Mouse (Mus musculus) frontal cortex, adult 2 months (tissue): ENCODE measurements around the gene Kptn. TPM values are rescaled to one million over a fixed set of nuclear protein-coding genes. Genes with fewer than 3 reads are reported as not detected.
A peak's percentile ranks its signal among the peaks of the same experiment; 100 is the strongest.

Experiments
- DNase-seq, 2 experiments: peaks; one replicate each; pipeline ENCODE4 v3.0.0; 2022; ENCODE audit warnings: low spot score in 1 of 2; ENCODE audit errors: extremely low spot score in 1 of 2
- polyA plus RNA-seq: library from polyadenylated mRNA; depleted of rRNA; stranded (reverse); fragments of >200 nt; gene quantifications from 2 replicates; pipeline ENCODE4 v1.2.3, GENCODE M21; 2012

The Kptn gene
- polyA plus RNA-seq, 1 experiment, result 58.1 TPM

GRCm38 (mm10) chr7:16117100-16117499, 2.6 kb upstream of the Kptn start:
- no peak for DNase-seq

- DNase-seq, result no peak
Measured at GRCm38 (mm10) chr7:16120262-16120600, 536 bp downstream of the Kptn start.

GRCm38 (mm10) chr7:16125829-16126228, 6.1 kb downstream of the Kptn start:
- DNase-seq, result no peak

GRCm38 (mm10) chr7:16128344-16128743, 8.6 kb downstream of the Kptn start:
- DNase-seq, result no peak

DNA sequence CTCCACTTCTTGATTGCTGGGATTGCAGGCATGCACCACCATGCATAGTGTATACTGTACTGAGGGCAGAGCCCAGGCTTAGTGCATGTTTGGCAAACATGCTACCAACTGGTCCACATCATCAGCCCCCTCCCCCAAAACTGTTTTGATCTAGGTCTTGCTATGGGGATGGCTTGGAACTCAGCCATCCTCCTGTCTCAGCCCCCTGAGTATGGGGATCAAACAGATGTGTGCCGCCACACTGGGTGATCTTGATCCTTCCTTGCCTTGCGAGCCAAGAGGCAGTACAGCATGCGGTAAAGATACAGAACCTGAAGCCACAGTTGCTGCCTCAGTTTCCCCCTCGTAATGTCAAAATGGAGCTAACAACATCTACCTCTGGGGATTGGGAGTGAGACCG, 9.2 kb downstream of the Kptn start:
- no peak for DNase-seq

GRCm38 (mm10) chr7:16129421-16129845, 9.7 kb downstream of the Kptn start, which contains the start of gene Slc8a2:
Slc8a2 (plus strand) TSS chr7:16129826.
- DNase-seq, result peak; percentile 85 to 93

GRCm38 (mm10) chr7:16129846-16130691, 10.4 kb downstream of the Kptn start:
- DNase-seq, result peak in 1 of 2 experiments; percentile 57

DNA sequence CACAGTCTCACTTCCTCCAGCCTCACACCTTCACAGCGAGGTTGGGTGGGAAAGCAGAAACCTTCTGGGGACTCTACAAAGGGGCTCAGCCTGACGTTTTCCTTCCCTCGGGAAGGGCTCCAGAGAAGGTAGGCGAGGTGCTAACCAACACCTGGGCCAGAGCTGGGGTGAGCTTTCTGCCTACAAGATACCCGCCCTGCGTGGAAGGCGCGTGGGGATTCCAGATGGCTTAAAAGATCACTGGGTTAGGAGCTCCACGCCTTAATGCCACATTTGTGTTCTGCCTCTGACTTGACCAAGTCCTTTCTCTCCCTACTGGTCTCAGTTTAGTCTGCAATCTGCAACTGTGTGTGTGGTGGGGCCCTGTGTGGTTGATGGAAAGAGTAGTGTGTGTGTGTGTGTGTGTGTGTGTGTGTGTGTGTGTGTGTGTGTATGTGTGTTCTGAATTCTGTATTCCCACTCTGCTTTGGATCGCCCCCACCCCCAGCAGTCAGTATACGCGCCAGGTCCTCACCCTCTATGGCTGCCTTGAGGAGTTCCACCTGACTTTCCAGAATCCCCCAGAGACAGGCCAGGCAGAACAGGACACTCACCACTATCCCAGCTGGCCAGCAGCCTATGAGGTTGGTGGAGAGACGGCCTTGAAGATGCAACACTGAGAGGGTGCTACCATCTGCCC, 11.4 kb downstream of the Kptn start:
- peak in 1 of 2 experiments; percentile 63 for DNase-seq

- peak in 1 of 2 experiments; percentile 68 for DNase-seq
Measured at GRCm38 (mm10) chr7:16132161-16132581, 12.5 kb downstream of the Kptn start.

- no peak for DNase-seq
Measured at GRCm38 (mm10) chr7:16132926-16133325, 13.2 kb downstream of the Kptn start.

DNA sequence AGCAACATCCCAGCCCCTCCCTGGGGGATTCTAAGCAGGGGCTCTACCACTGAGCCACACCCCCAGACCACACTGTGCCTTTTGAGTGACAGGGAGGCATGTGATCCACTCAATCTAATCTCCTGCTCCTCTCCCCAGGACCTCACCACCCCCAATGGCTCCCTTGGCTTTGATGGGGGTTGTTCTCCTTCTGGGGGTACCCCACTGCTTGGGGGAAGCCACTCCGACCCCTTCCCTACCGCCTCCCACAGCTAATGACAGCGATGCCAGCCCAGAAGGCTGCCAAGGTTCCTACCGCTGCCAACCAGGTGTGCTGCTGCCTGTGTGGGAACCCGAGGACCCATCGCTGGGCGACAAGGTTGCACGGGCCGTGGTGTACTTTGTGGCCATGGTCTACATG, 14.0 kb downstream of the Kptn start:
- DNase-seq, result no peak

DNA sequence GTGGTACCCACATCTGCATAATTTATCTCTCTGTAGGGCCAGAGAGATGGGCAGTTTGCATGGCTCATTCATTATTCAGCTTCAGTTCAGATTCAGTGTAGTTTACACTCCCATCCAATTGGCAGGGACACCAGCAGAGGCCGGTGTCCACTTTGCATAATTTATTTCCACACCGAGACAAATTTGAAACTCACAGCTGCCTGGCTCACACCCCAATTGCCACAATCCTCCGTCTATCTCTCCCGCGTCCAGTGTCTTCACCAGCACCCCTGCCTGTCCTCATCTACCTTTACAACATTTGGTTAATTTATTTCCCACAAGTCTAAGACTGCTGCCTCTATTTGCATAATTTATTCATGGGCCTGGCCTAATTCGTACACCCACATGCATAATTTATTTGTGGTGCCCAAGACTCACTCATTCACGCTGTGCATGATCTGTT, 15.3 kb downstream of the Kptn start:
- no peak for DNase-seq

DNA sequence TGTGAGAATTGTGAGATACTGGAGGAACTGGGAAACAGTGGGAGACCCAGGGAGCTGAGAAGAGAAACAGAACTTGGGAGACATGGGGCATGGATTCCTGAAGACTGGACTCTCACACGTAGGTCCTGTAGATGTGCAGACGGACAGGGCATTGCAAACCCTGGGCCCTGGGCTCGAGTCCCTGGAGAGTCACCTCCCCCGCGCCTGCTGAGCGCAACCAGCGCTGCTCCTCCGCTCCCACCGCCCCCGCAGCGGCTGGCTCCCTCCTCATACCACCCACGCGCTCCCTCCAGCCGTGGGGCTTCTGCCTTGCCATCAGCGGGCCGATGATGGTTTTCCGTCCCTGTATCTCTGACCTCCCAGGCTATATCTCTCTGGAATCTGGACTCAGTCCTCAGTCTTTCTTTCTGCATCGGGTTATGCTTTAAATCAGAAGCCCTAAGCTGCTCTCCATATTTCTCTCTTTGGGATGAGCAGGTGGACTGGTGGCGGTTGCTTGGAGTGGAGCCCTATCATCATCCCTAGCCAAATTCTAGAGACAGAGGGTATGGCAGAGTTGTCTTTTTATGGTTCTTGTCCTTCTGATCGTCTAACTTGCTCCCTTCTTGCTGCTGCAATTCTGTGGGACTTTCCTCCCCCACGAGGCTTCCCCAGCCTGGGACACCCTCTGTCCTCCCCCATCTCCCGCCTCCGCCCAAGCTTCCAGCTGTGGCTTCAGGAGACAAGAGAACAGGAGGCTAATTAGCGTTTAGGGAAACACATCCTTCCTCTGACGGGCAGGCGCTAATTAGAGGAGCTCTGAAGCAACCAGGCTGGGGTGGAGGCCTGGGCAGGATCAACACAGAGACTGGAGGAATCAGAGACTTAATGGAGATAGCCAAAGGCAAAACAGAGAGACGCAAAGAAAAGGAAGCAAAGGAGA, 27.1 kb downstream of the Kptn start:
- peak in 1 of 2 experiments; percentile 74 for DNase-seq

- no peak for DNase-seq
Measured at GRCm38 (mm10) chr7:16147643-16148042, 27.9 kb downstream of the Kptn start.

DNA sequence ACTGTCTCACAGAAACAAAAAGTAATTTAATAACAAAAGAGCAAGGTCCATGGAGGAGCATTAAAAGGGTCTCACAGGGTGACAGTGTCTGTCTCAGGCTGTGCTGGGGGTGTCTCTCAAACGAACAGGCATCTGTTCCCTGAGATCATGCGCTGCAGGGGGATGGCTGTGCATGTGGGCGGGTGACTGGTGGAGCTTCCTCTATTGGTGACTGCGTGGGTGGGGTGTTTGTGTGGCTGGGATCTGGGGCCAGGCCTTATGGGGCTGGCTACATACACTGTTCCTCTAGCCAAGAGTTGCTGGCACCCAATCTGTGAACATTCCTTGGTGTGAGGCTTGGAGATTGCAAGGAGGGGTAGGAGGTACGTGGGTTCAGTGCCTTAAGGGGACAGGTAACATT, 29.5 kb downstream of the Kptn start:
- DNase-seq, result peak; percentile 89 to 95

DNA sequence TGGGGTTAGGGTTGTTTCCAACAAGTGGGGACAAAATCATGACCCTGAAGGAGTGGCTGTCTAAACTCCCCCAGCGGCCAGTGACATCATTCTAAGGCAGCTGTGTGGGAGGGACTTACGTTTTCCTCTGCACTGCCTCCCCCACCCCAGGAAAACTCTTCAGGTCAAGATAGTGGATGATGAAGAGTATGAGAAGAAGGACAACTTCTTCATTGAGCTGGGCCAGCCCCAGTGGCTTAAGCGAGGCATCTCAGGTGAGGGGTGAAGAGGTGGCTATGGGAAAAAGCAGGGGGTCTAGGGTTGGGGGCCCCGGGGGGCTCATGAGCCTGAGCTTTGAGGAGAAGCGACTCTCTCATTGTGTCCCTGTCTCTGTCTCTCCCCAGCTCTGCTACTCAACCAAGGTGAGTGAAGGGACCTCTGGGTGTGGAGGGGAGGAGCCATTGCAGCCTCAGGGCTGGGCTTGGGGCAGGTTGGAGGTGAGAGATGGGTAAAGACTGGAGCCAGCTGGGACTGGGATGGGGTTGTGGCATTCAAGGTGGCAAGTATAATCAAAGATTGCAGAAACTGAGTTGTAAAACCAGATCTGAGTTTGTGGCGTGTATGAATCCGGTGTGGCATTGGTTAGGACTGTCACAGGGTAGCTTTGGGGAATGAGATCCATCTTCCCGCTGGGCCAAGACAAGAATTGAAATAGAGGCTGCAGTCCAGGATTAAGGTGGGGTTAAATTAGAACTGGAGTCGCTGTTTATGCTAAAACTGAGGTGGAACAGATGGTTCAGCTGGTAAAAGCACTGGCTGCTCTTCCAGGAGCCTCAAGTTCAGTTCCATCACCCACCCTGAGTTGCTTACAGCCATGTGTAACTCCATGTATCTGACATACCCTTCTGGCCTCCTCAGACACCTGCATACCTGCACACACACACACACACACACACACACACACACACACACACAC, 30.8 kb downstream of the Kptn start:
- no peak for DNase-seq

- DNase-seq, result peak in 1 of 2 experiments; percentile 80
Measured at GRCm38 (mm10) chr7:16153522-16153921, 33.8 kb downstream of the Kptn start.

DNA sequence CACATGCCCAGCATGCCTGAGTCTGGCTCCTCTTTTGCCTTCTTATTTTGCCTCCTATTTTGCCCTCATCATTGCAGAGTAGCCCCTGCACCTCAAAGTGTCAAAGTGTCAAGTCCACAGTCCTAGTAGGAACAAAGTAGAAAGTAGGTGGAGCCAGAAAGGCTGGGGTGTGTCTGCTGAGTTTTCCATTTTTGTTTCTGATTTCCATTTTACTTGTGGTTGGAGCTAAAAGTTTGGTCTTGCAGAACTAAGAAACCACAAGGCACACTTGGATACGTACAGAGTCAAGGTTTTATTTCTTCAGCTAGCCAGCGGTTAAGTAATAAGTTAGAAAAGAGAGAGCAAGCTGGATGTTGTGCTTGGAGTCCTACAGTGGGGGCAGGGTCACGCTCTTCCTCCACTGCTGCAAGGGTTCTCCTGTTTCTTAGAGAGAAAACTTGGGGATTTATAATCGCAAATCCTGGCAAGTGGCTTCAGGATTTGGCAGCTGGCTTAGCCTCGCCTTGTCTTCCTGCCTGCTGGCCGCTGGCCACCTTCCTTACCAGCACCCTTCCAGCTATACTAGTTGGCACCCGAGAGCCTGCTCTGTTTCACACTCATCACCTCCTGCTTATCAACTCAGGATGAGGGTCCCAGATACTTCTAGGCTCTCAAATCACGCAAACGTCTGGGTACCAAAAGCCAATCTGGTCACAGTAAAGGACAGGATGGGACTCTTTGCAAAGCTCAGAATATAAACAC, 35.6 kb downstream of the Kptn start:
- DNase-seq, result peak in 1 of 2 experiments; percentile 72
